Mouse (Mus musculus): Measurements from ENCODE around the gene Pkd1l2. TPM values are rescaled to one million over a fixed set of nuclear protein-coding genes. Genes with fewer than 3 reads are reported as not detected.

Gene Pkd1l2
- total RNA-seq, 1 experiment from 2014 or later = under 0.01 TPM

DNA sequence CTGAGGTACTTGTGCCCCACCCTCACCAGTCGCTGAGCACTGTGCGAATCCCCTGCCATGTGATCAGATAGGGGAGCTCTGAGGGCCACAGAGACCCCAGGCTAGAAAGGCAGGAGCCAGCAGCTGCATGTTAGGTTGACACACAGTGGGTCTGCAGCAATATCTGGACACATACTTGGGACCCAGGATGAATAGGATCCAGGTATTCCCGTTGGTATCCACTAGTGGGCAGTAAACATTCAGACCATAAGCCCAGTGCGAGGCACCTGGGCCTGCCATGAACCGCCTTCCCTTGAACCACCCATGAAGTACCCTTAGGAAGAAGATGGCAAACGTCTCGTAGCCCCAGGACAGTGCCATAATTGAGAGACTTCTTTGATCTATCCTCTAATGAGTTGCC is 32.8 kb downstream of the Pkd1l2 start:
- ATAC-seq (ENCODE audit: extremely low read depth, insufficient number of reproducible peaks, low FRiP score, poor library complexity, severe bottlenecking) = no peak

DNA sequence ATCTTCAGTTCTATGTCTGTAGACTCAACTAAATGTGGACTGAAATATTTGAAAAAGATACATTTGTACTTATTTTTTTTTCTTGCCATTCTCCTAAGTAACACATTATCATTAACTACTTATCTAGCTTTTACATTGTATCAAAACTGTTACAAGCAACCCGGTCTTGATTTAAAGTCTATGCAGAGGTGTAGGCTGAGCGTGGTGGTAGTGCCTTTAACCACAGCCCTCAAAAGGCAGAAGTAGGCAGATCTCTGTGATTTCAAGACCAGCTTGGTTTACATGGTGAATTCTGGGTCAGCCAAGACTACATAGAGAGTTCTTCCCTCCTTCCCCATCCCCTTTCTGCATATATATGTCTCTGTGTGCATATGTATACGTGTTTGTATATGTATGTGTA is 38.7 kb downstream of the Pkd1l2 start:
- ATAC-seq (ENCODE audit: extremely low read depth, insufficient number of reproducible peaks, low FRiP score, poor library complexity, severe bottlenecking) = no peak

DNA sequence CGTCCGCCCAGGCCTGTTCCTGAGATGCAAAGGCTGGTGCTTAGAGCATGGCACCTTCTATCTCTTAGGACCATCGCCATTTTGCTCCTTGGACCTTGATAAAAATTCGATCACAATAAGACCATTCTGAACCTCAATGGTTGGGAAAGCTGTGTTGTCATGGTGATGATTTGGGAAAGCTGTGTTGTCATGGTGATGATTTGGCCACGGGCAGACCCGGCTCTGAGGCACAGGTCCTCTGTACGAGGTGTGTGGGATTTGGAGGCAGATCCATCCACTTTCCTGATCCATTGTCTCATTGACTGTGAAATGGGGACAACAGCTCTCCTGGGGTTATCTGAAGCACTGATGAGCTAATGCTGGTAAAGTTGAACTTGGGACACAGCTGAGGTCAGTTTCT is 42.4 kb downstream of the Pkd1l2 start:
- ATAC-seq (ENCODE audit: extremely low read depth, insufficient number of reproducible peaks, low FRiP score, poor library complexity, severe bottlenecking) = no peak

DNA sequence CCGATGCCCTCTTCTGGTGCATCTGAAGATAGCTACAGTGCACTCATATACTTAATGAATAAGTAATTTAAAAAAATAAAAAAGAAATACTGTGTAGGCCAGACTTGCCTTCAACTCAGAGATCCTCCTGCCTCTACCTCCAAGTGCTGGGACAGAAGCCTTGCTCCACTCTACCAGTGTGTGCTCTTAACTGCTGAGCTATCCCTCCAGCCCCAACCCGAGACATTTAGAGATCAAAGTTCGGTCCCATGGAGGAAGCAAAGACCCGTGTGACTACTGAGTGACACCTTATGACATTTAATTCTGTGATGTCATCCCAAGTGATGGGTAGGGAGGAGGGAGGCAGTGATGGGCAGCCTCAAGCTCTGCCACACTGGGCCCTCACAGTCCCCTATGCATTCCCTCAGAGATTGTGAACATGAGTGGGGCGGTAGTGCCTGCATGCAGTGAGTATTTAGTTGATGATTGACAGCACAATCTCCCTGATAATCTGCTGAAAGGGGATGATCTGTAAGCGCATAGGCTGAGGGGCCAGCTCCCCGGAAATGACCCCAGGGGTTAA is 44.8 kb downstream of the Pkd1l2 start:
- ATAC-seq (ENCODE audit: extremely low read depth, insufficient number of reproducible peaks, low FRiP score, poor library complexity, severe bottlenecking) = no peak

DNA sequence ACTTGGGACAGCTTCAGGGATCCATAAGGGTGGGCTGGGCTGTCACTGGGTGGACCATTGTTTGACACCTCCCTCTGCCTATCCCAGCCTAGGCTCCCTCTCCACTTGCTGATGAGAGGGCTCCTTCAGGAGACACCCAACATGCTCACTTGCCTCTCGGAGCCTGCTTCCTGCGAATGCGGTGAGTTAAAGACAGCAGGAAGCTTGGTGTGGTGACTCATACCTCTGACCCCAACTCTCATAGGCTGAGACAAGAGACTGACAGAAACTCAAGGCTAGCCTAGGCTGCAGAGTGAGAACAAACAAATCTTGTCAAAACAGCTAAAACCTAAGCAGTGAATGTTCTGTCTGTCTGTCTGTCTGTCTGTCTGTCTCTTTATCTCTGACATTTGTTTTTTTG is 48.9 kb downstream of the Pkd1l2 start:
- no peak for ATAC-seq (ENCODE audit: extremely low read depth, insufficient number of reproducible peaks, low FRiP score, poor library complexity, severe bottlenecking)

DNA sequence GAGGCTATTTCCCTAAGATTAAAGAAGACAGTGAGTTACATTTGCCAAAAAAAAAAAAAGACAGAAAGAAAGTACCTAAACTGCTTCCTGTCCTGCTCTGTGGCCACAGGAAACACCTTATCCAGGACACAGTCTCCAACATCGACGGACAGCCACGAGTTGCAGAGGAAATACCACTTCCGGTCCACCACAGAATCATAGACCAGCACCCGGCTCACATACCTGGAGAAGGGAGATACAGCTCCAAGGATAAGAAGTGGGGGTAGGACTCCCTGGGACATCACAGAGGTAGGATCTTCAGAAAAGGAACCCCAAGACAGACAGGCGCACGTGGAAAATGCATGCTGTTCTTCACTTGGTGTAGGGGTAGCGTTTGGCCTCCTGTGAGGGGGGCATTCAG is 49.6 kb downstream of the Pkd1l2 start:
- ATAC-seq (ENCODE audit: extremely low read depth, insufficient number of reproducible peaks, low FRiP score, poor library complexity, severe bottlenecking) = no peak

DNA sequence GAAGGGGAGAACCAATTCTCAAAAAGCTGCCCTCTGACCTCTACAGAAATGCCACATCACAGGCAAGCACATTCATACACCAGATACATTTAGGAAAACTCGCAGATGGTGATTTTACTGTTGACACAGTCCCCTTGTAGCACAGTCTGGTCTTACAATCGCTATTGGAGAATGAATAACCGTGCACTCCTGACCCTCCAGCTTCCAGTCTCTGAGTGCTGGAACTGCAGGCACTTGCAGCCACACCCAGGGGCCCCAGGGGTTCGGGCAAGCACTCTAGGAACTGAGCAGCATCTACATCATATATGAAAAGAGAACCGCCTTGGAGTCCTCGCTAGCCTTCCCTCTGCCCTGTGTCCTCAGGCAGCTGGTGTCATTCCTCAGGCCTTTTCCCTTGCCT is 50.8 kb downstream of the Pkd1l2 start:
- ATAC-seq (ENCODE audit: extremely low read depth, insufficient number of reproducible peaks, low FRiP score, poor library complexity, severe bottlenecking) = no peak

DNA sequence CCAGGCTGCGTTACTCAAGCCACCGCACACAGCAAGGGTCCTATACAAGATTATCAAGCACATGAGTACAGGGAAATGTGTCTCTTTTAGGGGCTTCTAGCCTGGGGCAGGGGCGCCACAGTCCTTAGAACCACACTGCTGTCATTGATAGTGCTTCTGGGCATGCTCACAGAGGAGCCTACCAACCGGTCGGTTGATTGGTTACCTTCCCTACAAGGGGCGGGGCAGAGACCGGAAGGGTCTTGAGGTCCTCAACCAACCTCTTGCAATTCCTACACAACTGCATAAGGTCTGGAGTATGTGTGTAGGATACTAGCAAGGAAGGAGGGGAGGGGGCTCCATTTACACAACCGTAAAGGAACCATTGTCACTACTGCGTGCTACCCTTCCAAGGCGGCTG is 53.6 kb downstream of the Pkd1l2 start:
- ATAC-seq (ENCODE audit: extremely low read depth, insufficient number of reproducible peaks, low FRiP score, poor library complexity, severe bottlenecking) = no peak

DNA sequence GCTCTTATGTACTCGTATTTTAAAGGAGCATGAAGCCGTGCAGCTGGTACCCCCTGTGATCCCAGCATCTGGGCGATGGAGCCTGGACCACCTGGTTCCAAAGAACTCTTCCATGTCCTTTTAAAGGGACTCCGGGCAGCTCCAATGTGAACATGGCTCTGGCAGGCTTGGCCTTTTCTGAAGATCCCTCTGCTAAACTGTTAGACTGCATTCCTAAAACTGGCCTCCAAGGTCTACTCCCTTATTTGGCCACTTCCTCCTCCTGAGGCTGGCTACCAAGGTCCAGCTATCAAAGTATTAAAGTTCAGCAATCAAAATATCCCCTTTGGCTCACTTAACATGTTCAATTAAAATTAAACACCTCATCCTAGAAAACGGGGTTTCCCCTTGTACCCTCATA is 54.6 kb downstream of the Pkd1l2 start:
- no peak for ATAC-seq (ENCODE audit: extremely low read depth, insufficient number of reproducible peaks, low FRiP score, poor library complexity, severe bottlenecking)

DNA sequence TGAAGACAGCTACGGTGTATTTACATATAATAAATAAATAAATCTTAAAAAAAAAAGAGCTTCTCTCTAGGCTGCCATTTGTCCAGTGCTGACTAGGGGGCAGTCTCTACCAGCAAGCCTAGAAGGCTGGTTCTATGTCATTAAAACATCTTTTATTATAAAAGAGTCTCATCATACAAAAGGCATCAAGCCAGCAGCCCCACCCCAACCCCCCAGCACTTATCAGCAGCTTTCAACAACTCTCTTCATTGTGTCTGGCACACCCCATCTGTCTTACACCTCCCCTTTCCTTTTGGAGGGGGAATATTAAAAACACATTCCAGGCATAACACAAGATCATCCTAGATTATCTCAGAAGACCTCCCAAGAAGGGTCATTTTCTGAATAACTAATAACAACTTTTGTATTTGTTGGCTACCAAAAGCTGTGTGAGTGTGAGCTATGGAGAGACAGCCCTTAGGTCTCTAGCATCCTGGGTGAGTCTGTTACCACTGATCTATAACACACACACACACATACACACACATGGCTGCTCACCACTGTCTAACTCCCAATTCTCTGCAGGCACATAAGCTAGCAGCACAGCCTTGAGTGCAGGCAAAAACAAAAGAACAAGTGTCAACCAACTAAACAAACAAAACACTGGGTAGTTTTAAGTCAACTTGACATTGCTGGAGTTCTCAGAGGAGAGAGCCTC is 59.8 kb downstream of the Pkd1l2 start:
- ATAC-seq (ENCODE audit: extremely low read depth, insufficient number of reproducible peaks, low FRiP score, poor library complexity, severe bottlenecking) = no peak

DNA sequence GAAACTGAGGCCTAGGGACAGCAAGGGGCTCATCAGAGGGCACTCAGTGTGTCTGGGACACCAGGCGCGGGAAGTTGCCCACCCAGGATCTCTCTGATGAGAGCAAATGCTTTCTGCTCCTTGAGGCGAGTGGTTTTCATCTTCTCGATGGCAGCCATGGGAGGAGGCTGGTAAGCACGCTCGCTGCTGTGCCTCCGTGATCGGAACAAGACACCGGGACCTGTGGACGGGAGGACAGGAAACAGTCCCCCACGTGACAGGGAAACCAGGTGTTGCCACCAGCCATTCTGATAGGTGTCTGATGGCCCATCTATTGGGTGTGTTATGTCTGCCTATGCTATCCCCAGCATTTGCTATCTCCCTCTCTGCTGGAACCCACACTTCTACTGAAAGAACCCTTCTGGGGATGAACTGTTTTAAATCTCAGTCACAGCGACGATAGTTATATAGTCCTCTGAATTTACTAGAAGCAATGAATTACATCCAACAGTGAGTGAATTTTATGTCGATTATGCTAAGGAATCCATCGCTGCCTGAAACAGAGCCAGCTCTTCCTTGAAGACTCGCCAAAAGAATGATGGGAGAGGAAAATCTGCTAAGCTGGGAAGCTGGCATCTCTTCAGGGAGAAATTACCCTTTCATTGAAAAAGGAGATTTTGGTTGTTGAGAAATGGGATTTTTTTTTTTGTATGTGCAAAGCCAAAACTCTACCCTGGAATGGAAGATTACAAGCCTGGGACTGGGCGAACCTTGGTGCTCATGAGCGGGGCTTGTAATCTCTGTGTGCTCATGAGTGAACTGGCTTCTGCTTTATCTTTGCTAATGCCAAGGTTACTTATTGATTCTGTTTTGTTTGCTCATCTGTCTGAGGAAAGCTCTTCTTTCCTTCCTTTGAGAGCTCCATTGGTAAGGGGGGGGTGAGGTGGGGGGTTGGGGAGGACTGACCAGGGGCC is 62.6 kb downstream of the Pkd1l2 start:
- ATAC-seq (ENCODE audit: extremely low read depth, insufficient number of reproducible peaks, low FRiP score, poor library complexity, severe bottlenecking) = no peak

DNA sequence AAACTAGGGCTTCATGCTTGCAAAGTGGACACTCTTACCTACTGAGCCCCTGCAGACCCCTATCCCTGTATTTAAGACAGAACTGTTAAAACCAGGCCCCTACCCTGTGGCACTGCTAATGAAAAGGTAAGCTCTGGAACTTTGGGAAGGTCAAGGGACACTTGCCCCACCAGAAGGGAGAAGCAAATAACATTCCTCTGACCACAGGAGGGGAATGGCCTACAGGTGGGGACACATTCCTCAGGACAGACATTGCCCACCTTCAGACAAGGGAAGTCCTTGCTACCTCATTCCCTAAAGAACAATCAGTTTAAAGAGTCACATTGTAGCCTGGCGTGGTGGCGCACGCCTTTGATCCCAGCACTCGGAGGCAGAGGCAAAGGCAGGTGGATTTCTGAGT is 64.4 kb downstream of the Pkd1l2 start:
- ATAC-seq (ENCODE audit: extremely low read depth, insufficient number of reproducible peaks, low FRiP score, poor library complexity, severe bottlenecking) = no peak

DNA sequence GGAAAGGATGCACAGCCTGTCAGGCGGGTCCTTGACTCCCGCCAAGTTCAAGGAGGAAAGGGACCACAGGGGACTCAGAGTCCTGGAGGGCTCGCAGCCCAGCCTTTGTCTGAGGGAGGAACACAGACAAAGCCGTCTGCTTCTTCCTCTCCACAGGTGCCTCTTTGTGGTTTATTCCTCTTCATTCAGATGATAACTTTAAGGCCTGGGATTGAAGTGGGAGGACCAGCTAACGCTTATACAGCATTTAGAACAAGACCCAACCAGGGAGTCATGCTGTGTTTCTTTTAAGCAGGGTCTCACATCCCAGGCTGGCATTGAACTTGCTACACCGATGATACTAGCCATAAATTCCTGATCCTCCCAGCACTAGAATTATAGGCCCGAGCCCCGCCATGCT is 65.2 kb downstream of the Pkd1l2 start:
- no peak for ATAC-seq (ENCODE audit: extremely low read depth, insufficient number of reproducible peaks, low FRiP score, poor library complexity, severe bottlenecking)

DNA sequence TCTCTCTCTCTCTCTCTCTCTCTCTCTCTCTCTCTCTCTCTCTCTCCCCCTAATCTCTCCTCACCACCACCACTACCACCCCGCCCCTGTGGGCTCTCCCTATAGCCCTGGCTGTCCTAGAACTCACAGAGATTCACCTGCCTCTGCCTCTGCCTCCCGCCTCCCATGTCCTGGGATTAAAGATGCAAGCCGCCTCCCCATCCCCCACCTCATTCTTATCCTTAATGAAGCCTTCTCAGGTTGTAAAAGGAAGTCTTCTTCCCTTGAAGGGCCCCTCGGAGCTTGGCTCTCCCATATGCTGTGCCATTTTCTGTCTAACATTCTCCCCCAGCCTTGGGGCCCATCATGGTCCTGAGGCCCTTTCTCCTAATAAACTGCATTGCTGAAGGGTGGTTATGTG is 66.6 kb downstream of the Pkd1l2 start:
- ATAC-seq (ENCODE audit: extremely low read depth, insufficient number of reproducible peaks, low FRiP score, poor library complexity, severe bottlenecking) = no peak

DNA sequence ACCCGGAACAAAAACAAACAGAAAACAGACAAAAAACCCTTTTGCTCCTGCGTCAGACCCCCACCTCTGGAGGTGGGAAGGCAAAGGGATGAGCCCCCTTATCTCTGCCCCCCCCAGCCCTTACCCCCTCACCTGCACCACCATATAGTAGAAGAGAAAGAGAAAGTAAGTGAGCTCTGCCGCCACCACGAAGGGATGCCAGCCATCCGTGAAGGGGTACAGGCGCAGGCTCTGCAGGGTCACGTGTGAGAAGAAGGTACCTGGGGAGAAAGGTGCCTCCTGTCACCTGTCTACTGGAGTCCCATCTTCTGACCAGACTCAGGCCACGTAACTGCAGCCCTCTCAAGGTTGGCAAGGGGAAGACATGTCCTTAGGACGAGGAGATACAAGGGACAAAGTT is 70.9 kb downstream of the Pkd1l2 start:
- no peak for ATAC-seq (ENCODE audit: extremely low read depth, insufficient number of reproducible peaks, low FRiP score, poor library complexity, severe bottlenecking)

DNA sequence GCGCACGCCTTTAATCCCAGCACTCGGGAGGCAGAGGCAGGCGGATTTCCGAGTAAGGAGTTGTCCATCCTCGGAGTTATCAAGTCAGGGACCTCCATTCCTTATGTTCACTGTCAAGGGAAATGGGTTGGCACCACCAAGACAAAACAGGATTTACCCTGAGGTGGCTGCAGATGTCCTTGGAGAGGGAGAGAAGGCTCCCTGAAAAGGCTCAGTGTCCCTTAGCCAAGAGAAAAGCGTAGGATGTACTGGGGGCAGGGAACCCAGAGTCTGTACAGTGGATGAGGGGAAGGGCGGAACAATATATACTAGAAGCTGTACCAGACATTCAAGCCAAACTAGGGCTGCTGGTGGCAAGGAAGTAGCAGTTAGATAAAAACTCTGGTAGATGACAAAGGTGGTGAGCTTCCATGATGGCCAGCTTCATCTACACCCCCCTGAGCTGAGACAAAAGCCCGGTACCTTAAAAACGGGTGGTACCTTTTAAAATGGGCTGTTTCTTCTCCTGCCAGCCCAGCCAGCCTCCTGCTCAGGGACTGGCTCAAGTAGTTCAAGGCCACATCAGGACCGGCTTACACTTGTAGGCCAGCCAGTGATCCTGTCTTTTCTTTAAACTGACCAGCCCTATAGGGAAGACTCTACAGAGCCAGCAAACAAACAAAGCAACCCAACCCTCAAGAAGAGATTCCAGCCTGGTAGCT is 88.1 kb downstream of the Pkd1l2 start:
- no peak for ATAC-seq (ENCODE audit: extremely low read depth, insufficient number of reproducible peaks, low FRiP score, poor library complexity, severe bottlenecking)

DNA sequence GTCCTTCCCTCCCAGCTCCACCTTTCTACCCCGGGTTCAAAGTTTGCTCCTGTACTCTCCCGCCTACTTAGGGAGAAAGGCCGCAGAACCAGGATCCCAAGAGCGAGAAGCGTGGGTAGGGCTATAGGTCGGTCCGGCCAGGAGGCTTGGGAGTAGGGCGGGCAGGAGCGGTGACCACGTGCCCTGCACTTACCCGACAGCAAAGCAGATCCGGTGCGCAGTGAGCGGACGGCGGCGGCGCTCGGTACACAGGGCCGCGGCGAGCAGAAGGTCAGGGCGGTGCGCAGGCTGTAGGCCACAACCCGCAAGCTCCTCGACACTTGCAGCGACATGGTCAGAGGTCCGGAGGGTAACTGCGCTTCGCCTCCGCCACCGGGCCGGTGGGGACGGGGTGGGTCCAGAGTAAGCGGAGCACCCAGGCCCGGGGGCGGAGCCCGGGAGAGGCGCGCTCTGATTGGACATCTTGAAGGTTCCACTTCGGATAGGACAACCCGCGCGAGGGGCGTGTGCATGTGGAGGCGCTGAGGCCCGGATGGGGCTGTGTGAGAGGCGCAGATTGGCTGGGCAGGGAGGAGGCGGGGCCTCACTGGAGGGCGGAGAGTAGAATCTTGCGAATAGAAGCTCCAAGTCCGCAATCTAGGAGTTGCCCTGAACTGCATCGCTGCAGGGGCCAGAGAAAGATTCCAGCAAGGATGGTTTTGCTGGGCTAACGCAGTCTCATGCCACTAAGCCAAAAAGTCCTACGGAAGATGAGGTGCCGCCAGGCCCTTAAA is 89.0 kb downstream of the Pkd1l2 start, which contains the start of gene Gcsh:
TSS of gene Gcsh (minus strand) at position 443 of the 773 bp plus-strand sequence.
- peak; percentile 98 for ATAC-seq (ENCODE audit: extremely low read depth, insufficient number of reproducible peaks, low FRiP score, poor library complexity, severe bottlenecking)

DNA sequence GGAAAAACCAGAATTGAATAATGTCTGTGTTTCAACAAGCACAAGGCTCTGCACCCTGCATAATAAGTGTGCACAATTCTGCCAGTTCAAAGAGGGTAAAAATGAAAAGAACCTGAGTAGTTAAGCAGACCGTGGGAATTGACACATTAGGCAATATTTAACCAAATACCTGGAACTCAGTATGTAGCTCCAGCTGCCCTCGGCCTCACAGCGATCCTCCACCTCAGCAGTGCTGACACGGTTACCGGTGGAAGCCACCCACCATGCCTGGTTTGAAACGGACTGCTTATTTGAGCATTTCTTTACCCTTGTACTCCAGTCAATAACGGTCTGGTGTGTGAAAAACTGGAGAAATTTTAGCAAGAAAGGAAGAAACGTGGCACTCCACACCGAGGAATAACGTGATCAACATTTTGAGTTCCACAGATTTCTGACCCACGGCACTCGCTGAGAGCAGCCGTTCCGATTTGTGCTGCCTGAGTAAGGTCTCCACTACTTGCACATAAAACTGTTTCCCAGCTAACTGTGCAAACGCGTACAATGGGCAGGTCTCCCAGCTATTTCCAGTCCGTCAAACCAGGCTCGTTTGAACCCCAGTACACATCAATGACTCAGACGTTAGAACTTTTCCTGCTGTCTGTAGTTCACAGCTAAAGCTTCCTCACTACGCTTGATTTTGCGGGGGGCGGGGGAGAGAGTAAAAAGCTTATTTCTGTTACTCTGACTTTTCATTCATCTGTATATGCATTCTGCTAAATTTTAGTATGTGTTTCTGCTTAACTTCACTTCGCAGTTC is 89.9 kb downstream of the Pkd1l2 start:
- ATAC-seq (ENCODE audit: extremely low read depth, insufficient number of reproducible peaks, low FRiP score, poor library complexity, severe bottlenecking) = no peak
